Mouse (Mus musculus) kidney, embryonic 16.5 days (tissue): ENCODE results near the gene Lgals4. TPM values are rescaled to one million over a fixed set of nuclear protein-coding genes. Genes with fewer than 3 reads are reported as not detected.

ENCODE experiments used
- ATAC-seq: fragments of 200-750 bp; cut with Nextera tagmentation; 2 replicates; pipeline ENCODE4 v1.8.0; 2017; ENCODE audit warnings: moderate TSS enrichment; ENCODE audit not compliant: low FRiP score, low TSS enrichment
- H3K27ac ChIP-seq: fragments of 300-500 bp; sonication (generic); 2 replicates; pipeline ENCODE4 v1.5.1; 2014; ENCODE audit warnings: low read length
- H3K27me3 ChIP-seq: fragments of 300-500 bp; sonication (generic); 2 replicates; pipeline ENCODE4 v1.6.1; 2014; ENCODE audit warnings: low read length, control low read depth, mixed read lengths; ENCODE audit not compliant: insufficient read depth
- H3K36me3 ChIP-seq: fragments of 300-500 bp; sonication (generic); 2 replicates; pipeline ENCODE4 v1.6.1; 2014; ENCODE audit warnings: low read length, control low read depth, mixed read lengths; ENCODE audit not compliant: insufficient read depth
- H3K4me1 ChIP-seq: fragments of 300-500 bp; sonication (generic); 2 replicates; pipeline ENCODE4 v1.6.1; 2014; ENCODE audit warnings: low read length, control low read depth, mixed read lengths; ENCODE audit not compliant: insufficient read depth
- H3K4me2 ChIP-seq: fragments of 300-500 bp; sonication (generic); replicated peaks from 2 replicates; pipeline ENCODE4 v1.6.1; 2014; ENCODE audit warnings: low read depth, low read length
- H3K4me3 ChIP-seq: fragments of 300-500 bp; sonication (generic); 2 replicates; pipeline ENCODE4 v1.5.1; 2014; ENCODE audit warnings: mild to moderate bottlenecking, low read length
- H3K9ac ChIP-seq: fragments of 300-500 bp; sonication (generic); replicated peaks from 2 replicates; pipeline ENCODE4 v1.6.1; 2014; ENCODE audit warnings: low read length
- H3K9me3 ChIP-seq: fragments of 300-500 bp; sonication (generic); 2 replicates; pipeline ENCODE4 v1.6.1; 2016; ENCODE audit warnings: low read length, control low read depth
- WGBS: fragments of 180-500 bp; shearing (Covaris S2); extraction: QIAGEN DNeasy Blood & Tissue Kit; methylation state at CpG from one replicate; pipeline ENCODE4 v1.1.7; 2014; 5-methylcytosine and 5-hydroxymethylcytosine counted together
- polyA plus RNA-seq: library from polyadenylated mRNA; unstranded; fragments of >200 nt; fragmentation: Nextera tagmentation; extraction: Ambion mirVana; gene quantifications from 2 replicates; pipeline ENCODE4 v1.2.1, GENCODE M21; 2015

The Lgals4 gene
- polyA plus RNA-seq, 1 experiment from 2014 or later: 10.8 TPM

DNA sequence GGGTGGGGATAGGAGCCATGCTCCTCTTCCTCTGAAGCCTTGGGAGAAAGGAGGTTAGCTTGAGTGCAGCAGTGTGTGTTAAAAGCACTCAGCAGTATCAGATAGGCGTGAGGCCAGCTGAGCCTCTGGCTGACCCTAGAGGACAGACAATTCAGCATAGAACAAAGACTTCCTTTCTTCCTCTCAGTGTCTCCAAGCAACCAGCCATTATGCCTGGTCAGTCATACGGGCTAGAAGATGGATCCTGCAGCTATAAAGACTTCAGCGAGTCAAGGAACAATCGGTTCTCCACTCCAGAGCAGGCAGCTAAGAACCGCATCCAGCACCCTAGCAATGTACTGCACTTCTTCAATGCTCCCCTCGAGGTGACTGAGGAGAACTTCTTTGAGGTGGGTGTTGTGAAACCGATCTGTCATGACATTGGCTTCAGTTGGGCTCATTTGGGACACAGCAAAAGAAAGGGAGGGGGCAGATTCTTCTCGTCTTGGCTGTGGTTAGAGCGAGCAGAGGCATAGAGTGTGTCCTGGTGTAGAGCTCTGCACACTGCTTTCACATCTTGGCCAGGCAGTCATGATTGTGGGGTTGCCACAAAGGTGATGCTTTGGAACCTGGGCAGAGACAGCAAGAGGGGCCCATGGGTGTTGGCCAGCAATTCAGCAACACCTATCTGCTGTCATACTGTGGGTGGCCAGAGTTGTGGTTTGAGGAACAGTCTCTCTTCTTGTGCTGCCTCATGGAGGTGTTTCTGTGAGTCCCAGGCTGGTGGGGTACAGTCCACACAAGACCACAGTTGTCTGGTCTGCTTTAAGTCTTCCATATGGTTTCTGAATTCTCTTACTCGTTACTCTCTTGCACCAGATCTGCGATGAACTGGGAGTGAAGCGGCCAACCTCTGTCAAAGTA, 13.0 kb upstream of the Lgals4 start:
- ATAC-seq: no peak
- H3K27ac ChIP-seq: peak overlapping the region; percentile 12; the same call in 1 of the 2 replicates

DNA sequence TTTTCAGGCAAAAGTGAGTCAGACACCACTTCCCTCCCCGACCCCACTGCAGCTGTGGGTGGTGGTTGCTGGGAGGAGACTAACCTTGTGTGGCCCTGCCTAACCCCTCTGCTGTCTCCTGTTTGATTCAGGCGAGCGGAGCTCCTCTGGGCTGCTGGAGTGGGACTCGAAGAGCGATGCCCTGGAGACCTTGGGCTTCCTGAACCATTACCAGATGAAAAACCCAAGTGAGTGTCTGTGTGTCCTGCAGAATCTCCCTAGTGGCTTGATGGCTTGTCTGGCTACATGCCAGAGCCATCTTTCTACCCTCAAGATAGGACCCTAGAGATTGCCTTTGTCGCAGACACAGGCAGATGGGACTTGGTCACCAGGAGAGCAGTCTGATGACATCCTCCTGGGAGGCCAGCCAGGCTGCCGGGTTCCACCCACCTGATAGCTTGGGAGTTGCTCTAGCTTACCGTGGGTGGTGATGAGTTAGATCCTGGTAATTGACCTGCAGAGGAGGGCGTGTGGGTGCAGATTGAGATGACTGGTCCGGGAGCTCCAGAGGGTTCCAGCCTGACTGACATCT, 12.3 kb upstream of the Lgals4 start:
- Histone ChIP-seq H3K4me1 (peaks cover 33% of the 10 kb centered on the region), H3K9ac (no peak overlapping the region; the same call in 1 of the 2 replicates), H3K27ac (peak overlapping the region; percentile 12; the same call in 1 of the 2 replicates), H3K27me3 (no peaks in the 10 kb centered on the region), H3K4me3 (no peak overlapping the region), H3K36me3 (peaks cover 62% of the 10 kb centered on the region), H3K4me2 (no peak overlapping the region), H3K9me3 (no peaks in the 10 kb centered on the region)
- ATAC-seq: no peak
- 69% methylated on average over 10 of the region's 10 CpGs for WGBS

More for the DNA sequence above, 13.0 kb upstream of the Lgals4 start:
- Histone ChIP-seq H3K4me3 (no peak overlapping the region), H3K4me2 (no peak overlapping the region), H3K9ac (no peak overlapping the region; the same call in 1 of the 2 replicates), H3K4me1 (peaks cover 40% of the 10 kb centered on the region), H3K9me3 (no peaks in the 10 kb centered on the region), H3K27me3 (no peaks in the 10 kb centered on the region), H3K36me3 (peaks cover 69% of the 10 kb centered on the region)
- 68% methylated on average over 12 of the region's 12 CpGs for WGBS

DNA sequence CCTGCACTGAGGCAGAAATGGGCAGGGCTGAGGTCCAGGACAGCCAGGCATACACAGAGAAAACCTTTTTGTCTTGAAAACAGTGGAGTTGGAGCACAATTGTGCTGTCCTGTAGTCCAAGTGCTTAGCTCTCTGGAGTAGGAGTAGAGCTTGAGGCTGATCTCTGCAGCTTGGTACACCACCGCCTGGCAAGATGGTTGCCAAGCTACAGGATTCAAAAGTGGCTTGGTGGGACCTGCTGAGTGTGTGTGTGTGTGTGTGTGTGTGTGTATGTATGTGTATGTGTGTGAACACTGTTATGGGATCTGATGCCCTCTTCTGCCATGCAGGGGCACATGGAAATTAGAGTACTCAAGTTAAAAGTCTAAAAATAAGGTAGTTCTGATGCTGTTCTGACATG, 11.1 kb upstream of the Lgals4 start:
- Histone ChIP-seq H3K36me3 (peaks cover 50% of the 10 kb centered on the region), H3K4me3 (no peak overlapping the region), H3K27ac (no peak overlapping the region), H3K9me3 (no peaks in the 10 kb centered on the region), H3K9ac (no peak overlapping the region), H3K4me1 (peaks cover 25% of the 10 kb centered on the region), H3K4me2 (no peak overlapping the region), H3K27me3 (no peaks in the 10 kb centered on the region)
- WGBS: 76% methylated on average over 1 of the region's 1 CpGs
- ATAC-seq: no peak

DNA sequence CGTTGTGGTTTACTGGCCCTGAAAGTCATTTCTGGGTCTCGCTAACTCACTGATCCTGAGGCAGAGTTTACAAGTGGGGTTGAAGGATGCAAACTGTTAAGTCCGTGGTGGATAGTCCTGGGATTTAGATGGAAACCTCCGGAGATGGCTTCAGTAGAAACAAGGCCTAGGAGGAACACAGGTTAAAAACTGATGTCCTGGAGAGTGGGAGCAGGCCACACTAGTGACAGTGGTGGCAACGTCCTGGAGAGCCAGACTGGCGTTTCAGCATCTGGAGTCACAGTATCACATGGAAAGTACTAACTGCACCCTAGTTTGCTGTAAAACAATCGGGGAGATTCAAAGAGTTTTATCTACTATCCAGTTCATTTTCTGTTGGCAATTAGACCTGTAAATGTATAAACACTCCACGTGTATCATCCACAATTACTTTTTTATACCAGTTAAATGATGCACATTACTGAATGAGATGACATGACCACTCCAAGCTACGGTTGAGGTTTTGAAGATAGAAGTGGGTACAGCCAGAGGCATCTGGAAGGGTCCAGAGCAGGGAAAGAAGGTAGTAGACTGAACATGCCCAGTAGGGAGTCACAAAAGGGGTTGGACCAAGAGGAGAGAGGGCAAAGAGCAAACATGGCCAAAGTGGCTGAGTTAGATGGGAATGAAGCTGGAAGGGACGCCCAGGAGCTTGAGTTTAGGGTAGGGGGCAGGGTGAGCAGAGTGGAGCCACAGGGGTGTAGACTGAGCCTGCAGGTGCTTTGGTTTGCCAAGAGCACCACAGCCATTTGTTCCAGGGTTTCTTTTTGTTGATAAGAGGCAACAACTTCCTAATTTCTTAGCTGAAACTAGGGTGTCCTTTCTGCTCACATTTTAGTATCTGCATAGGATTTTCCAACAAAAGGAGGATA, 10.4 kb upstream of the Lgals4 start:
- Histone ChIP-seq H3K4me3 (no peak overlapping the region), H3K4me2 (no peak overlapping the region), H3K9me3 (no peaks in the 10 kb centered on the region), H3K4me1 (peaks cover 20% of the 10 kb centered on the region), H3K27me3 (no peaks in the 10 kb centered on the region), H3K27ac (0 out of 2 replicates have a peak overlapping the region, but pooled peaks have one; percentile 95), H3K36me3 (peaks cover 43% of the 10 kb centered on the region), H3K9ac (no peak overlapping the region)
- ATAC-seq: no peak
- WGBS: 53% methylated on average over 10 of the region's 10 CpGs

DNA sequence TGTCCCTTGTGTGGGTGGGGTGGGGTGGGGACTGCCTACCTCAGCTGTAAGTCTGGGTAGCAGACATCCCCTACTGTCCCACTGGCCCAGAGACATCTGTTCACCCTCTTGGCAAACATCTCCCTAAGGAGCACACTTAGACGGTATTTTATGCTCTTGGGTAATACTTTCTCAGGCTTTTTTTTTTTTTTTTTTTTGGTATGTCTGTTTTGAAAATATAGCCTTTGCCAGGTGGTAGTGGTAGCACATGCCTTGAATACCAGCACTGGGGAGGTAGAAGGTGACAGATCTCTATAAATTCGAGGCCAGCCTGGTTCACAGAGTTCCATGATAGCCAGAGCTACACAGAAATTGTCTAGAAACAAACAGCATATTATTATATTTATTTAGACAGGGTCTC, 9.7 kb upstream of the Lgals4 start:
- H3K9me3 ChIP-seq: no peaks in the 10 kb centered on the region
- H3K4me1 ChIP-seq: peaks cover 19% of the 10 kb centered on the region
- no peak overlapping the region for H3K4me3 ChIP-seq
- no peaks in the 10 kb centered on the region for H3K27me3 ChIP-seq
- 43% methylated on average over 2 of the region's 2 CpGs for WGBS
- no peak overlapping the region for H3K4me2 ChIP-seq
- H3K9ac ChIP-seq: no peak overlapping the region
- peaks cover 36% of the 10 kb centered on the region for H3K36me3 ChIP-seq
- peak overlapping the region; percentile 95; the same call in 1 of the 2 replicates for H3K27ac ChIP-seq
- no peak for ATAC-seq

DNA sequence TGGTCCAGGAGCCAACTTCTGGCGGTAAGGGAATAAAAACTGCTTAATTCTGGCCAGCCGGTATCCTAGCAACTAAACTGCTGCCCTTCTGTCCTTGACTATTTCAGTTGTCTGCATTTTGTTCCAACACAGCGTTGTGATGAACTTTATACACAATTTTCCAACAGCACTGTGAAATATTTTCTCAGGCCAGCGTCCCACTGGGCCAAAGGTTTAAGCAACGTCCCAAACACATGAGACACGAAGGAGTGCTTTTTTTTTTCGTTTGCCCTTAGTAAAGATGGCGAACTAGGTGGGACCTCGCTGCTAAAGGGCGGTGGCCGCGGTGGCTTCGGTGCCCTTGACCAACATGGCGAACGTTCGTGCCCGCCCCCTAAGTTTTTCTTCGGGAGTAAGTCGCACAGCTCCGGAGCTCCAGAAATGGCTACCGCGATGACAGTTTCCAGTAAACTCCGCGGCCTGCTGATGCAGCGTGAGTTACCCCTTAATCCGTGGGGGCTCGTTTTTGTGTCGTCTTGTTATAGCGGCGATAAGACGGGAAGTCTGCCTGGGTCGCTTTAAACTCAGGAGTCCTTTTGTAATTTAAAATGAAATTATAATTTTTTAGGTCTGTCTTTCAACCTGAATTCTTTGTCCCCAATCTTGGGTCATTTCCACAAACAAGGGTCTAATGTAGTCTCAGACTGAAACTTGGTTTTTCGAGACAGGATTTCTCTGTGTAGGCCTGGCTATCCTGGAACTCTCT, 8.5 kb upstream of the Lgals4 start, which contains the start of gene Ech1:
Ech1 (plus strand) TSS at position 277 of the 745 bp plus-strand sequence.
- H3K36me3 ChIP-seq: peaks cover 30% of the 10 kb centered on the region
- H3K27ac ChIP-seq: peak within 1 kb of the TSS; percentile 95
- peak; percentile 86 for ATAC-seq
- peak within 1 kb of the TSS; percentile 62 for H3K4me2 ChIP-seq
- H3K9me3 ChIP-seq: no peaks in the 10 kb centered on the region
- peak within 1 kb of the TSS; percentile 60 for H3K4me3 ChIP-seq
- H3K27me3 ChIP-seq: no peaks in the 10 kb centered on the region
- peak within 1 kb of the TSS; percentile 78 for H3K9ac ChIP-seq
- H3K4me1 ChIP-seq: peaks cover 13% of the 10 kb centered on the region
- 2% methylated on average over 33 of the region's 33 CpGs for WGBS

DNA sequence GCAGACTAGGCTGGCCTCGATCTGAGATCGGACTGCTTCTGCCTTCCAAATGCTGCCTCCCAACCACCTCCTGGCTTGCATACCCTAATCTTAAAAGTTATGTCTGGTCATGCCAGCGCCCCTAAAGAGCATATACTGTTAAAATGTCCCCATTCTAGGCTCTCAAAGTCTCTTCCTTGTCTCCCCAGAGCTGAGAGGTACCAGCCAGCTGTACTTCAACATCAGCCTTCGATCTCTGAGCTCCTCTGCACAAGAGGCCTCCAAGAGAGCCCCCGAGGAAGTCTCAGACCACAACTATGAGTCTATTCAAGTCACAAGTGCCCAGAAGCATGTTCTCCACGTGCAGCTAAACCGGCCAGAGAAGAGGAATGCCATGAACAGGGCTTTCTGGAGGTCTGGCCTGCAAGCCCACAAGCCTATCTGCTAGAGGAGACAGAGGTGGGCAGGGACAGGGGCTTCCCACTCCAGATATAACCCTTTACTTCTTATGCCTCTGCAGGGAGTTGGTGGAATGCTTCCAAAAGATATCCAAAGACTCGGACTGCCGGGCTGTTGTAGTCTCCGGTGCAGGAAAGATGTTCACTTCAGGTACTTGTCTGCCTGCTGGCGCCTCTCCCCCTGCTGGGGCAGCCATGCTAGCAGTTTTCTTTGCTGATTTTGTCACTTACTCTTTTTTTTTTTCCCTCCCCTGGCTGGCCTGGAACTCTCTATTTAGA, 7.8 kb upstream of the Lgals4 start:
- H3K9me3 ChIP-seq: no peaks in the 10 kb centered on the region
- WGBS: 60% methylated on average over 11 of the region's 11 CpGs
- ATAC-seq: no peak
- H3K36me3 ChIP-seq: peaks cover 26% of the 10 kb centered on the region
- H3K4me2 ChIP-seq: peak overlapping the region; percentile 62
- H3K9ac ChIP-seq: peak overlapping the region; percentile 78
- no peaks in the 10 kb centered on the region for H3K27me3 ChIP-seq
- peaks cover 7% of the 10 kb centered on the region for H3K4me1 ChIP-seq
- H3K27ac ChIP-seq: peak overlapping the region; percentile 95
- H3K4me3 ChIP-seq: peak overlapping the region; percentile 60

DNA sequence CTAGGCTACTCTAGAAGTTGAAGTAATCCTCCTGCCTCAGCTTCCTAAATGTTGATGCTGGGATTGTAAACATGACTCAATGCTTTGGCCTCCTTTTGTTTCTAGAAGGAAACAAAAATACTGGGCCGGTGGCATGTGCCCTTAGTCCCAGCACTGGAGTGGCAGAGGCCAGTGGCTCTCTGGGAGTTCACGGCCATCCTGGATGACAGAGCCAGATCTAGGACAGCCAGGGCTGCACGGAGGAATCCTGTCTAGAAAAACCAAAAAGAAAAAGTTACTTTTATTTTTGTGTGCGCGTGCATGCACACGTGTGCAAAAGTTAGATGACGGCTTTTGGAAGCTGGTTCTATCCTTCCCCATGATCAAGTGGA, 7.3 kb upstream of the Lgals4 start:
- no peak overlapping the region for H3K9ac ChIP-seq
- H3K27ac ChIP-seq: peak overlapping the region; percentile 95
- peaks cover 26% of the 10 kb centered on the region for H3K36me3 ChIP-seq
- H3K9me3 ChIP-seq: no peaks in the 10 kb centered on the region
- H3K27me3 ChIP-seq: no peaks in the 10 kb centered on the region
- H3K4me1 ChIP-seq: peaks cover 7% of the 10 kb centered on the region
- no peak for ATAC-seq
- WGBS: 94% methylated on average over 7 of the region's 7 CpGs
- peak overlapping the region; percentile 62; the same call in 1 of the 2 replicates for H3K4me2 ChIP-seq
- H3K4me3 ChIP-seq: no peak overlapping the region
